Mouse (Mus musculus) hematopoietic stem cell, adult 5-6 weeks (primary cell): ENCODE results near the gene Cav1. TPM values are rescaled to one million over a fixed set of nuclear protein-coding genes. Genes with fewer than 3 reads are reported as not detected.

Experiments used
- ATAC-seq, 2 experiments: fragments of 125-278 bp in 1 of 2; replicated peaks in 1 of 2; 2 replicates each; pipeline ENCODE4 v1.8.0; 2016 to 2017; ENCODE audit warnings: inconsistent platforms in 2 of 2, mild to moderate bottlenecking in 2 of 2, moderate number of reproducible peaks in 2 of 2, low read depth in 1 of 2, moderate TSS enrichment in 1 of 2; ENCODE audit not compliant: low FRiP score in 2 of 2, poor library complexity in 2 of 2, severe bottlenecking in 2 of 2, insufficient read depth in 1 of 2, low TSS enrichment in 1 of 2
- total RNA-seq: library from RNA; stranded (forward); fragments of 172-1452, 232-1000 nt; gene quantifications from 2 replicates; pipeline ENCODE4 v1.2.3, GENCODE M21; 2017

Gene Cav1
- total RNA-seq, 1 experiment from 2014 or later = not detected

DNA sequence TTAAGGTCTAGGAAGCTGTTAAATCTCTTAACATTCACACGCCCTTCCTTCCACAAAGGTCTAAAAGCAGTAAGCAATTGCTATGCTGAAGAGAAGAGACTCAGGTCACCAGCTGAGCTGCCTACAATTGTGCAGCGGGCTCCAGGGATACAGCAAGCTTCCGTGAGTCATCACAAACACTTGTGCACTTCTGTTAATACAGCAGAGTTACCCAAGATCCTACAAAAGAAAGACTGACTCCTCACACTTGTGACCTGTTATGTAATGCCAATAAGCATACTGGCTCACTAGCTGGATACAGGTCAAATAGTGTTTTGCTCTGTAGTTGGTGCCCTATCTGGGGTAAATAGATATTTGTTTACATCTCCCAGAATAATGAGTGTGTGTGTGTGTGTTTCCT is 74.0 kb downstream of the Cav1 start:
- no peak for ATAC-seq

DNA sequence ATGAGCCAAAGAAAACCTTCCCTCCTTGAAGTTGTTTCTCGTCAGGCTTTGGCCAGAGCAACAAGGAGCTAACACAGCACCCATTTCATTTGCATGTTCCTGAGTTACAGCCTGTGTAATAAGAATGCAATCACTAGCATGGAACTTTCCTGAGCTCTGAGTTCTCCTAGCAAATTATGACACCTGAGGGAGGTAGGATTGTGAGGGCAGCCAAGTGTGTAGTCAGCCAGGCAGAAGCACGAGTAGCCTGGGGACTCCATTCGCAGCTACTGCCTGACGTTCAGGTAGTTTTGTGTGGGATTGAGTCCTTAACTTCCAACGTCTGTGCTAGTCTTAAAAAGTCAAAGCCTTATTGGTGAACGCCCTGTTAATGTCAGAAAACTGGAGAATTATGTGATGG is 75.6 kb downstream of the Cav1 start:
- ATAC-seq = no peak

DNA sequence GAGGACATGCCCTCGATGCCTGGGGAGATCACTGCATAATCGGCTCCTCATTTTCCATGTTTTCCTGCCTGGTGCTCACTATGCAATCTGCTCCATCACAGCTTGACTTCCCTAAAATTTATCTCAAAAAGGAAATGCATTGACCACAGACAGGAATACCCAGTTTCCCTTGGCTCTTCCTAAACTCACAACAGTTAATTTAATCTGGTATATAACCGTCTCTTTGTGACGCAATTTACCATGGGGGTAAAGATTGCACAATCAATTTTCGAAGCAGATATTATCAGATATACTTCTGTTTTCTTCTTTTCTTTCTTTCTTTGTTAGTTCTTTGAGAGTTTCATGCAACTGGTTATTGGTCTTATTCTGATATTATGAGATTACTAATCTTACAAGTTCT is 79.4 kb downstream of the Cav1 start:
- ATAC-seq = peak; percentile 42 to 60

DNA sequence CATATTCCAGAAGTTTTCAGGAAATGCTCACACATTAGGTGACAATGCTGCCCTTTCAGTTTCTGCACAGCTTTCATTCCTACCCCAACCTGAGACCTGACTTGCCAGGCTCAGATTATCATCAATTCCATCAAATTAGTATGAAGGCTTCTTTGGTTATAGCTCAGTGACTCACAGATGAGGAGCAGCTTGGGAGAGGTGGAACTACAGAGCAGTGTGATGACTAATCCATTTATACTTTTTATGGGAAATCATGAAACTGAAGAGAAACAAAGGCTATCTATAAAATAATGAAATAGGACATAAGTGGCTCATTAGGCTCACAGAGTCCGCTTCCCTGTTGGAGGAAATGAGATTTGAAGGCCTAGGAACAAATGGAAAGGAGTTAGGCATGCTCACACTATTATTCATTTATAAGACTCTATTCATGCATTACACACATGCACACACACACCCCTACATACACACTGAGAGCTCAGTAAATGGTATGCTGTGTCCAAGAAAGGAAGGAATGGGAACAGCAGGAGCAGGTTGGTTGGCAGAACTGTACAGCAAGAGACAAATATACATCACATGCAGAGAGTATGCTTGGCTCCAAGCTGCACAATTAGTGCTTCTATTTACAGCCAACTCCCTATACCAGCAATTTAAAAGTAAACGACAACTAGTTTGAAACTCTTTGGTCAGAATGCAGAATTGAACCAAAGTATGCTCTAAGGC is 82.0 kb downstream of the Cav1 start:
- no peak for ATAC-seq

Other genes with a start within 250 kb of the Cav1 start
- 117 and 119 TPM in 2 replicates for gene Tes, start 241.2 kb upstream of the Cav1 start, total RNA-seq
- gene Cav2, start 25.1 kb upstream of the Cav1 start, total RNA-seq = 8.4 and 8.6 TPM in 2 replicates
- gene Met, start 157.5 kb downstream of the Cav1 start, total RNA-seq = 1.2 and 2.6 TPM in 2 replicates